Mouse (Mus musculus) layer of hippocampus, adult 18-20 months (tissue): ENCODE results near the gene Gpi1. TPM values are rescaled to one million over a fixed set of nuclear protein-coding genes. Genes with fewer than 3 reads are reported as not detected.

Experiments used
- DNase-seq, 2 experiments: peaks; one replicate each; pipeline ENCODE4 v3.0.0; 2022; ENCODE audit warnings: low spot score in 2 of 2
- long read RNA-seq: library from polyadenylated mRNA; stranded (forward); transcript quantifications from one replicate; pipeline ENCODE4 v2.0.0, GENCODE M21; 2021
- total RNA-seq, 2 experiments: library from RNA; stranded (reverse); gene quantifications; 2 replicates each; pipeline ENCODE4 v1.2.3; 2021

The Gpi1 gene
- 100 to 1,000 TPM; 785 to 815 TPM for total RNA-seq
- long read RNA-seq, transcript Gpi1-203 (9 exons, 3,195 nt), result minor isoform, 20 of 644 reads
- long read RNA-seq, transcript Gpi1-201 (18 exons, 2,884 nt), result major isoform, 552 of 644 reads
- long read RNA-seq, partial matches to known transcripts, result 49 of 644 reads
- long read RNA-seq, other reads (novel, unspliced or antisense), result 23 of 644 reads

DNA sequence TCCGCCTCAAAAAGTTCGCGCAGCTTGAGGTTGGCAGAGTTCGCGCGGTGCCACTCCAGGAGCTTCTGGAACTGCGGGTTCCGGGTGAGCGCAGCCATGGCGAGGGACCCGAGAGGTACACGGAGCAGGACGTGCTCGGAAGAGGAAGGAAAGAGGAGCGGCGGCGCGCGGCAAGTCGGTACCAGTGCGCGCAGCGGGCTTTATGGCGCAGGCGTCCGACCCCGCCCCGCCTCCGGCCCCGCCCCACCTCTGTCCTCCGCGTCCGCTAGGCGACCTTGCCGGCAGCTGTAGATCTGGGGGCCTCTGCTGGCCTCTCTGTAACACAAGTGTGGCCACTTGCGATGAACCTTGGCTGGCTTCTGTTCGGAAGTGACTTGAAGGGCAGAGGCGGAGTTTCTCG, at the start of gene Gpi1:
Gene Gpi1, minus strand, starts transcription at position 221 of the 400 bp plus-strand sequence.
- DNase-seq, result peak; percentile 48 to 80

DNA sequence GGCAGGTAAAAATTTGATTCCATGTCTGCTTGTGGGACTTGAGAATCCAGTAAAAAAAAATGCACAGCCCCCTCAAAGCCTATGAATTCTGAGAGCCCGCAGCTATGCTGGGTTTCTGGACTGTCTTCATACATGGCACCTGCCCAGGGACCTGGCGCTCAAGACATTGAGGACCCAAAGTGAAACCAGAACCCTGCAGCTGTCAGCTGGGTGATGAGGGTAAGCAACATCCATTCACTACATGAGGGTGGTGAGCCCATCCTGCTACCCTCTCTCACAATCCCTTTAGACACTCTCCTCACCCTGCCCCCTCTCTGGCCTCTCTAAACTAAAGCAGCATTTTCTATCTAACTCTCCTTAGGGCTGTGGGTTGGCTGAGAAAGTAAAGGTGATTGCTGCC, 47.5 kb upstream of the Gpi1 start:
- no peak for DNase-seq

DNA sequence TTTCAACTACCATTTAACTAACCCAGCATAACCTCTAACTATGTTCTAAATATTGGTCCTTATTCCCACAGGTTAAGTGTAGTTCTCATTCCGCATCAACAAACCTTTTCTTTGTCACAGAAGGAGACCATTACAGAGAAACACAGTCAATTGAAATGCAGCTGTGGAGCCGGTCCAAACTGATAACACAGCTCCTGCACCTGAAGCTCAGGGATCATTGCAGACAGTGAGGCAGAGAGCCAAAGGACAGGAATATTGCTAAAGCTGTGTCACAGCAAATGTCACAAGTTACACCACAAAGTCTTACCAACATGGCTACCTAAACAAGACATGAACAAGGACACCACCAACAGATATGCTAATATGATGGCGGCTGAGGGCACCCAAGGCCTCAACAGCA, 45.9 kb upstream of the Gpi1 start:
- no peak for DNase-seq

DNA sequence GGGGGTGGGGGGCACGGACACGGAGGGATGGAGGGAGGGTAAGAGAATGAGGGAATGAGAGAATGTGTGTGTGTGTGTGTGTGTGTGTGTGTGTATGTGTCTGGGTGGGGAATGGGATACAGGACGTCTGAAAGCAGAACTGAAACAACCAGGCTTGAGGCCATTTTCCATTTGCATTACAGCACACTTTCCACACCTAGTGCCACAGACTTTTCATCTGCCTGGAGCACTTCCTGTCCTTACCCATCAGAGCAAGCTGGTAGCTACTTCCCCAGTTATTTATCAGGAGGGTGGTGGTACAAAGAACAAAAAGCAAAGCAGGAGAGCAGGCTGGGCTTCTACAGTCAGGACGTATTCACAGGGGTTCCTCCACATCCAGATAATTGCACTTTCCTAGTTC, 42.3 kb upstream of the Gpi1 start:
- no peak for DNase-seq

DNA sequence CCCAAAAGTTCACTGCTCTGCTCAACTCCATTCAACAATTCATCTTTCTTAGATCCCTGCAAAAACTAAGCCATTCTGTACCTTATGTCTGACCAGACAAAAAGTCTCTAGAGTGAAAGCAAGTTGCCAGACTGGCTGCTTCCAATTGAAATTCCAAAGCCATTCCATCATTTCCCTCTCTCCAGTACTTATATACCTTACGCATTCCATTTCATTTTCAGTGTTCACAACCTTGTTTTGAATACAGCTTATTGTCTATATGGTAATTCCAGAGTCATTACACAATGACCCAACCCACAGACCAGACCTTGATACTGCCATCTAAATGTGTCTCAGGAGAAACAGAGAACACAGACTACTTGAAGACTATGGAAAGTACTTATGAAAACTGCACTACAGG, 38.3 kb upstream of the Gpi1 start:
- no peak for DNase-seq

DNA sequence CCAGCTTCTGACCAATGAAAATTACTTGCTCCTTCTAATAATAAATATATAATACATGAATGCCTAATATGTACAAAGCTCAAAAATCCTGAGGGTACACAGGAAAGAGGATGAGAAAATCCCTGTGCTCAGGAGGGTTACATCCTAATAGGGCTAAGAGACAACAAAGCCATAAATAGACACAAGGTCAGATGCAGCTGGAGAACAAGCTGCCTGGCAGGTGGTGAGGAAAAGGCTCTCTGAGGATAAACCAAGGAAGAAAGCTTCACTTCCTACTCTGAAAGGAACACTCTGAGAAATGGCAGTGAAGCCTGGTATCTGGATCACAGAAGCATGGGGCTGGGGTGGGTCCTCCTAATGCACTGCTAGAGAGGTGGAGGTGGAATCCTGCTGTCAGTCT, 36.3 kb upstream of the Gpi1 start:
- DNase-seq, result no peak

DNA sequence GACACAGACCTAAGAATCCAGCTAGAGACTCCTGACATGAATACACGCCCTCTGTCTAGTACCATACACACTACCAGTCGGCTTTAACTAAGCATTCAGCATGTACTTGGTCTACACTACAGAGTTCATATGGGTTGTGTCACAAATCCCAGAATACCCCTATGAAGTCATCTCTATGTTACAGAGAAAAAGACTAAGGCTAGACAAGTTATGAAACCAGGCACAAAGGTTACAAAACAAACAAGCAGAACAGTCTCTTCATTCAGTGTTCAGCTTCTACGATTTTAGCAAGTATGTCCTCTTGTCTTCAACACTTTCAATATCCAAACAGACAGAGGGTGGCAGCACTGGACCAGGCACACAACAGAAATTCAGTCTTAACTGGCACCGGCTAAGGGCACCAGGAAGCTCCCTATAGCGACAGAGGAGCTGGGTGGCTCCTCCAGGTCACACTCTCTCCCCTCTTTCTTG, 35.8 kb upstream of the Gpi1 start:
- DNase-seq, result peak; percentile 54 to 85

DNA sequence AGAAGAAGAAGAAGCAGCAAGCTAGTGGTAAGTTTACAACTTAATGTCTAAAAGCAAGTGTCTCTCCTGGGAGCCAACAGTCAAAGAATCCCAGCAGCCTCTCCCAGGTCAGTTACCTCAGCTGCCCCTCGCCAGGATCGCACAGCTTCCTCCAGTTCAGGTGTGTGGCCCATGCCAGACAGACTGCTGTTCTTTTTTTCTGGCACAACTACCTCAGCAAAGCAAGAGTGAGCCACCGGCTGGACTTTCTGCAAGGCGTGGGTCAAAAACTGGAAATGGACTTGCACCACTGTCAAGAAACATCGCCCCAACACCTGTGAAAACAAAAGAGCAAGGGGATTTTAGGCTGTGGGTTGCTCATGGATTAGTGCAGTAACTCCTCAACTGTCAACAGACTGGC, 33.3 kb upstream of the Gpi1 start:
- no peak for DNase-seq

DNA sequence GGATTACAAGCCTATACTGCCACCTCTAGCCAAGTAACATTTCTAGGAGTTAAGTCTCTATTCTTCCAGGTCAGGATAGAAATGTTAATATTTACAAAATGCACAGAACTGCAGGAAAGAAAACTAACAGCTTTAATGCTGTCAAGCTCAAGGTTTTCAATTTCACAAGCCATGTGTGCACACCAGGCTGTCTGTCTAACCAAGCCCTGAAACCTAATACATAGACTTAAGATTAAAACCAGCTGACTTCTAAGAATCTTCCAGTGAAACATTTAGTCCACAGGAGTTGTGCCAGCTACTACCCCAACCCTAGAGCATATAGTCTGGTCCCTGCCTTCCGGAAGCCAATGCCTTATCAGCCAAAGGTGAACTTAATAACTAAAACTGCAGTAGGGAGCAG, 28.3 kb upstream of the Gpi1 start:
- DNase-seq, result no peak

DNA sequence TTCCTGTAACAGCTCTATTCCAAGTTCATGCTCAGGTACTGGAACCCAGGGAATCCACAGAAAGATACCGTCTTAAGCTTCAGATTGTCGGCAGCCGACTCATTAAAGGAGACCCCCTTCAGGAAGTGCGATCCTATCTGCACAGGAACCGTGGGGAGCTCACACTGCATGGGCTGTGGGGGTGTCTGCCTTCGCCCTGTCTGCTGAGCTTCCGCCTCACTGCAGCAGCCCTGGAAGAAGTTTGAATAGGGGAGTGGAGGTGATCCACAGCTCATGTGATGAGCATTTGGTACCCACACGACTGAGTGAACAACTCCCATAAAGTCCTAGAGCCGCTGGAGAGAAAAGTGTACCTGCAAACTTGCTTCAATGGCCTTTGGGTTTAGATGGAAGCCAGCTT, 27.1 kb upstream of the Gpi1 start:
- DNase-seq, result no peak

DNA sequence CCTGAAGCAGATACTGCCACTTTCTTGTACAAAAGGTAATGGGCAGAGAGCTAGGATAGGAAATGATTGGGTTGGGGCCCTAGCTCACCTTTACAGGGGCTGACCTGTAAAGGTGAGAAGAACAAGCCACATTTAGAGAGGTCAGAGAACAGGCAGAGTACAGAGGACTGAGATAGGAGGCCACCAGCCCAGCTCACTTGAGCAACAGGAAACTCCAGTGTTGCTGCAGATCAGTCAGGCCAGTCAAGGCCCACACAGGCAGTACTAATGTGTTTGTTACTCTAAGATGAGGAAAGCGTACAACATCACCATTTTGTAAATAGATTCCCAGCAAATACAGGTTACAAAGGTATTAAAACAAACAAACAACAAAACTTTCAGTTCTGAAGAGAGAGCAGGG, 25.8 kb upstream of the Gpi1 start:
- DNase-seq, result no peak

DNA sequence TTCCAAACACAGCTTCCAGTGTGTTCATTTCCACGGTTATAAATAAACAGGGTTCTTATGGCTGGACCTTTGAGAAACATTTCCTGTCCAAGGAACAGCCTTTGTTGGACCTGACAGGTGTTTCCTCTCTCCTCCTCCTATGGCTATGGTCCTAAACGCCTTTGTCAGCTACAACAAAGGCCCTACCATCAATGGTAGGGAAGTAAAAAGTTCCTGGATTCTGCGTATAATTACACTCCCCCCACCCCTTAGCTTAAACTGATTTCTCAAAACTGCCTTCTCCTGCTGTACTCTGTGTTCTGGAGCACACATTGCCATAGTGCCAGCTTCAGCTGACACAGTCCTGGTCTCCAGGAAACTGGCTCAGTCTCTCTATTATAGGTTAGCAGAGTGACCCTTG, 25.0 kb upstream of the Gpi1 start:
- no peak for DNase-seq

DNA sequence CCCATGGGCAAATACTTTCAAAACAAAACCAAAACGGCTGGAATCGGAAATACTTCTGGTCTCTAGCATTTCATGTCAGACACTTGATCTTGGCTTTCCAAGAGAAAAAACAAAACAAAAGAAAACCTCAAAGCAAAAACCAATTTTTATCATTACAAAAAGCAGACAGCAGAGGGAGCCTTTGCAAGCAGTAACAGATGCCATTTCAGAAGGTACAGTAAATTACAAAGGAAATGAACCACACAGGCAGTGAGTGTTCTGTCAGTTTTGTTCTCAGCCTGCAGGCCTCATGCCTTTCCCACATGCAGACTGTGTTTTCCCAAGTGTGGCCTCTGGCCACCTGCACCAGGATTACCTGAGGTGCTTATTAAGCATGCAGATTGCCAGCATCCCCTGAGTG, 21.9 kb upstream of the Gpi1 start:
- peak in 1 of 2 experiments; percentile 62 for DNase-seq

DNA sequence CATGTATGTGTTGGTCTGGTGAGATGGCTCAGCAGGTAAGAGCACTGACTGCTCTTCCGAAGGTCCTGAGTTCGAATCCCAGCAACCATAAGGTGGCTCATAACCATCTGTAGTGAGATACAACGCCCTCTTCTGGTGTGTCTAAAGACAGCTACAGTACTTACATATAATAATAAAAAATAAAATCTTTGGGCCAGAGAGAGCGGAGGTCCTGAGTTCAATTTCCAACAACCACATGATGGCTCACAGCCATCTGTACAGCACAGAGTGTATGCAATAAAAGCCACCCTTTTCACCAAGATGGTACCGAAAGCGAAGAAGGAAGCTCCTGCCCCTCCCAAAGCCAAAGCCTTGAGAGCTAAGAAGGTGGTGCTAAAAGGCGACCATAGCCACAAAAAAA, 20.6 kb upstream of the Gpi1 start, which contains the start of gene Gm6096:
Gene Gm6096, plus strand, starts transcription at position 301 of the 400 bp plus-strand sequence.
- no peak for DNase-seq

DNA sequence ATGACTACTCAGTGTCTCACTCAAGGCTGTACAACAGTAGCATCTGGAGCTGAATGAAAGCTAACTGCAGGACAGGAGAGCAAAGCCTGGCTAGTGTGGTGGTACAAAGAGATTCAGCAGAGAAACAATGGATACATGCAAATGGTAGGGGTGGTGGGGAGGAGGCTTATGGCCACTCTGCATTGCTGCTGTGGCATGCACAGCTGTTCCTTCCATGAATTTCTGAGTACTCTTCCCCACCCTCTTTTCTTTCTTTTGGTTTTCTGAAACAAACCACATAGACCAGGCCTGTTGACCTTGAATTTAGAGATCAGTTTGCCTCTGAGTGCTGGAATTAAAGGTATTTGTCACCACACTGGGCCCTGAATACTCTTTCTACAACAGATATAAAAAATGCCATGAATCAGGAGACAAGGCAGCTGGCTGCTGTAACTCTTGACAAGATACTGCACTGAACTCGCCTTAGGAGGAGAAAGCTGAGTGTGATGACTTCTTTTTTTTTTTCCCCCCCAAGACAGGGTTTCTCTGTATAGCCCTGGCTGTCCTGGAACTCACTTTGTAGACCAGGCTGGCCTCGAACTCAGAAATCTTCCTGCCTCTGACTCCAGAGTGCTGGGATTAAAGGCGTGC, 16.8 kb upstream of the Gpi1 start:
- DNase-seq, result no peak

DNA sequence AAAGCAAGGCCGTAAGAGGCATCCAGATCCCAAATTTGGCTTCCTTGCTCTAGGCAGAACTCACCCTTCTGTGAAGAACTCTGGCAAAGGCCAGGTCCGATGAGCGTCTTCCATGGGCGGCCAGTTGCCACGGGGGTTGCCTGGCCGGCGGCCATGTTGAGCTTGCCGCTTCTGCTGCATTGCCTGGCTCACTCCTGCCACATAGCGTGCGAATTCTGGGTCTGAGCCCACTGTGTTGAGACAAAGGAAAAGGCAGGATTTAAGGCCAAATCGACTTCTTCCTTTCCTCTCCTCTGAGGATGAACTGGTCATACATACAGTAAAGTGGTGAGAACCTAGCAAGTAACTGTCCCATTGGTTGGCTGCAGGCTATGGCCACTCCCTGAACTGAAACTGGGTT, 12.0 kb upstream of the Gpi1 start:
- DNase-seq, result peak; percentile 48 to 69

DNA sequence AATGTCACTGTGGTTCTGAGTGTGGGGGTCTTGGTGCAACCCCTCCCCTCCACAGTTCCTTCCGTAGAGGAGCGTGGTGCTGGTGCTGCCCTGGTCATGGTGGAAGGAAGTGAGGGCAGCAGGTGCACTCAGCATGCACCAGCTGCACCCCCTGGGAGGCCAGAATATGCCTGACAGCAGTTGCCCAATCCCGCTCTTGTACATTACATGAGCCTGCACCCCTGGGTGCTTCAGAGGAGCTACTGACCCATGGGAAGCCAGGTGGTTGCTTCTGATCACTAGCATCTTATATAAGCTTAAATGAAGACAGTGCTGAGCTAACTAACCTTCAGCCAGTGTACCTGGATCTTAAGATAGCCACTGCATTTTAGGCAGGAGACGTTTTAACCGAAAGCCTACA, 8.0 kb upstream of the Gpi1 start:
- no peak for DNase-seq

DNA sequence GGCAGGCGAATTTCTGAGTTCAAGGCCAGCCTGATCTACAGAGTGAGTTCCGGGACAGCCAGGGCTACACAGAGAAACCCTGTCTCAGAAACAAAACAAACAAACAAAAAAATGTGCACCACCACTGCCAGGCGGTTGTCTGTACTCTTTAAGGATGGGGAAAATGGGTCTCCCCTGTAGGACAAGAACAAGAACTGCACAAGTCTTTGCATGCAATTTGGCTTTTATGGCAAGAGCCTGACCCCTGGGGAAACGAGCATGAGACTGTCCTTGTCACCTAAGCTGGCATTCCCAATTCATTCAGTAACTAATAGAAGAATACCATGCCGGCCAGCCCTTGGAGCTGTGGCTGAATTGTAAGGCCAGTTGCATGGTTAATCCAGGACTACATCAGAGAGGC, 5.5 kb upstream of the Gpi1 start:
- no peak for DNase-seq

DNA sequence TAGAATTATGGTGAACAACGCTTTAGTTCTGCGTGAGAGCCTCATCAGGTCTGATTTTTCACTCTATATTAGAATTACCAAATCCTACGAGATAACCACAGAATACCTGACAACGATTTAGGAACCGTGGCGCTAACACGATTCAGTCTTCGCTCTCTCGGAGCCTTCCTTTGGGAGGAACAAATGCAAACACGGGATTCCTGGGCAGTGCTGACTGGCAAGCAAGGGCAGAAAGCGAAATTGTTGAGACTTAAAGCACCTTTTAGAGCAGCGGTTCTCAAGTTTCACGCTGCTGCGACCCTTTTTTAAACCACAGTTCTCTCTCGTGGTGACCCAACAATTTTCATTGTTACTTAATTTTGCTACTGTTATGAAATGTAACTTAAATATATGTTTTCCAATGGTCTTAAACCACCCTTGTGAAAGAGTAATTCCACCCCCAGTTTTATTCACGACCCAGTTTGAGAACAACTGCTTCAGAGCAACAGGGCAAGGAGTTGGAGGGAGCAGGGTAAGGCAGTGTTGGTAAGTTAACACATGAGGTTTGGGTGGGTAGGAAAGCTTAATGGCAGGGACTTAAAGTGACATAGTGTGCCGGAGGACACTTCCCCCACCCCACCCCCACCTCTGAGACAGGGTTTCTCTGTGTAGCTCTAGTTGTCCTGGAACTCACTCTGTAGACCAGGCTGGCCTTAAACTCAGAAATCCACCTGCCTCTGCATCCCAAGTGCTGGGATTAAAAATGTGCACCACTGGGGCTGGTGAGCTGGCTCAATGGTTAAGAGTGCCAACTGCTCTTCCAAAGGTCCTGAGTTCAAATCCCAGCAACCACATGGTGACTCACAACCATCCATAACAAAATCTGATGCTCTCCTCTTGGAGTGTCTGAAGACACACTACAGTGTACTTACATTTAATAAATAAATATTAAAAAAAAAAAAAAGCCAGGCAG, 4.8 kb upstream of the Gpi1 start:
- no peak for DNase-seq

DNA sequence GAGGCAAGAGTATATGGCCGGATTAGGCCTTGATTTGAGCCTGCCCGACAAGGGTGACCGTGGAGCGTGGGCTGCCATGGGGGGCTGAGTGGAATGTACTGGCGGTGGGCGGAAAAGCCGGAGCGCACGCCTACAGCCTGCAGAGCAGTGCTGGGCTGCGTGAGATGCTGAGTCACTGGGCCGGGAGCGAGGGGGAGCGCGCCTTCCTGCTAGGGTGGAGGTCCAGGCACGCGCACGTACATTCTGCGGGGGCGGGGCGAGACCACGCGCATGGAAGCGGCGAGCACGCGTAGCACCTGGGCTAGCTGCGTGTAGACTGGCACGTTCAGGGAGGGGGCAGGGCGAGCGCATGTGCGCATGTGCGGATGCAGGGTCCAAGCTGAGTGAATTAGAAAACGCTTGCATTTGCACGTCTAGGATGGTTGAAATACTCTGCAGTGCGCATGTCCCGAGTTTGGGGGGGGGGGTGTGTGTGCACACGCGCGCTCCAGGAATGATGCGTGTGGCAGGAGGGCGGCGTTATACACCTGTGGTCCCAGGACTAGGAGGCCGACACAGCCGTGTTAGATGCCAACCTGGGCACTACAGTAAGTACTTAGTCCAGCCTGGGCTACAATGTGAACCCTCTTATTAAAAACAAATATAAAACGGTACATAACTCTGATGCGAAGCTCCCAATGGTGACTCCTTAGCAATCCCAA, 3.9 kb upstream of the Gpi1 start:
- DNase-seq, result peak; percentile 100
